Mouse (Mus musculus) ES-Bruce4 (cell line): ENCODE results near the gene Lrrc31.

Source experiments
- CTCF ChIP-seq: IDR thresholded peaks from one replicate; pipeline ENCODE4 v1.8.1; 2011; ENCODE audit warnings: low read depth, low read length
- EP300 ChIP-seq: IDR thresholded peaks from 2 replicates; pipeline ENCODE4 v1.6.1; 2011; ENCODE audit warnings: low read depth, low read length; ENCODE audit not compliant: insufficient read depth
- POLR2A ChIP-seq: IDR thresholded peaks from one replicate; pipeline ENCODE4 v1.8.1; 2011; ENCODE audit warnings: low read length; ENCODE audit not compliant: insufficient read depth

GRCm38 (mm10) chr3:30650062-30650841, 49.4 kb downstream of the Lrrc31 start:
- TF ChIP-seq CTCF (peak; percentile 57), POLR2A (no peak), EP300 (0 out of 2 replicates have a peak, but pooled peaks have one; percentile 43)
